Comparison of ENCODE assay signal across 10 mouse cellular contexts in the genomic region with DNA sequence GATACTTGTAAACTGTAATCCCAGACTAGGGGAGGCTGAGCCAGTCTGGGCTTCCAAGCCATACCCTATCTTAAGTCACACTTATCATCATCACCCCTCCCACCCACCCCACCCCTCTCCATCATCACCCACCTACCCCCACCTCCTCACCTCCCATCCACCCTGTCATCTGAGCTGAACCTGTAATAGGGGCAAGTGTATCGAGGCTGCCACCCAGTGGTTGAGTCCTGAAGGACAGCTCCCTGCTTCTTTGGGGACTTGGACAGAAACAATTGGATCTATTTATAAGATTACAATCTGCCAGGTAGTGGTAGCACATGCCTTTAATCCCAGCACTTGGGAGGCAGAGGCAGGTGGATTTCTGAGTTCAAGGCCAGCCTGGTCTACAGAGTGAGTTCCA. TPM values are rescaled to one million over a fixed set of nuclear protein-coding genes. Genes with fewer than 3 reads are reported as not detected.
A peak's percentile ranks its signal among the peaks of the same experiment; 100 is the strongest.
DNase-seq lines count a peak whose midpoint lies in the region; TF ChIP-seq lines count a peak whose summit lies in the region.
"Had no signal": no experiment of that assay in that cellular context is flagged by ENCODE, and none has a peak within 500 bp of the region (broad histone marks: within the 10 kb centered on the region; RNA-seq: fewer than 3 reads in every experiment).

No protein-coding gene starts in this region.

- no peaks in the 10 kb centered on the region for H3K36me3 ChIP-seq in thymus, adult 2 months (ENCODE audit: control insufficient read depth, insufficient read depth, low read length)
- H3K36me3 ChIP-seq: embryonic facial prominence, embryonic 13.5 days had no signal

- TF ChIP-seq POLR2A in thymus, adult 2 months (IDR thresholded peaks at IDR 0.05; ENCODE audit: control insufficient read depth, extremely low read depth, insufficient read depth, low read length, poor library complexity): no peak

- H3K27me3 ChIP-seq in thymus, adult 2 months (ENCODE audit: control insufficient read depth, insufficient read depth, low read length): no peaks in the 10 kb centered on the region
- H3K27me3 ChIP-seq: embryonic facial prominence, embryonic 13.5 days had no signal

- intact Hi-C loops in gastrocnemius, postnatal 36 days (cut with DNase I): no loop called here
- intact Hi-C loops in left cerebral cortex, postnatal 14 days (cut with DNase I): no loop called here

- DNase-seq in gastrocnemius, postnatal 36 days: peak; percentile 22 to 38
- no peak for DNase-seq in gastrocnemius, postnatal 25 days
- peak; percentile 52 for DNase-seq in thymus, adult 2 months
- DNase-seq in thymus, adult 18-20 months: no peak
- DNase-seq in brain, adult 2 months (ENCODE audit: low read depth, low spot score): peak; percentile 56
- peak; percentile 15 to 45 for DNase-seq in left cerebral cortex, postnatal 14 days (ENCODE audit: low spot score in 2 of 2)
- peak; percentile 48 for DNase-seq in thymus, postnatal 14 days
- no peak for DNase-seq in c-Kit-positive CD71-positive TER-119-positive erythroid progenitor cells, embryonic 14.5 days (ENCODE audit: low spot score)

- 8% methylated on average over 1 of the region's 1 CpGs for WGBS in thymus, adult 2 months

- no peaks in the 10 kb centered on the region for H3K4me1 ChIP-seq in thymus, adult 2 months (replicated peaks; ENCODE audit: control insufficient read depth, insufficient read depth, low read length)

- no peak overlapping the region for H3K4me3 ChIP-seq in thymus, adult 2 months (ENCODE audit: control insufficient read depth, insufficient read depth, low read length)
- H3K4me3 ChIP-seq: embryonic facial prominence, embryonic 13.5 days had no signal

- H3K27ac ChIP-seq in thymus, adult 2 months (ENCODE audit: control insufficient read depth, insufficient read depth, low read length): no peak overlapping the region
- H3K27ac ChIP-seq: embryonic facial prominence, embryonic 13.5 days had no signal

- no peak for TF ChIP-seq CTCF in thymus, adult 2 months (IDR thresholded peaks at IDR 0.05; ENCODE audit: borderline replicate concordance, control insufficient read depth, extremely low read depth, insufficient read depth, low read length, poor library complexity)

RNA-seq across cellular contexts. Expression of a gene that starts 22.7 kb away (rescaled TPM):
- 10 to 100 TPM; 20.2 to 26.7 TPM for total RNA-seq in gastrocnemius, postnatal 36 days (2021)
- 10 to 100 TPM; 22.7 to 26.5 TPM for total RNA-seq in gastrocnemius, postnatal 25 days (2021)
- 10.2 and 13.5 TPM in 2 replicates for polyA plus RNA-seq in thymus, adult 2 months (2012; rRNA removed)
- 10 to 100 TPM; 53.8 to 55.0 TPM for total RNA-seq in left cerebral cortex, postnatal 14 days (2021)

RNA-seq across cellular contexts. Expression of a gene that starts 26.5 kb away (rescaled TPM):
- not detected for total RNA-seq in gastrocnemius, postnatal 36 days (2021)
- total RNA-seq in gastrocnemius, postnatal 25 days (2021): not detected
- polyA plus RNA-seq in thymus, adult 2 months (2012; rRNA removed): 0.22 TPM in 1 of 2 replicates, not detected in the other
- total RNA-seq in left cerebral cortex, postnatal 14 days (2021): not detected
- total RNA-seq: left cerebral cortex, postnatal 10 days had no signal
- polyA plus RNA-seq: embryonic facial prominence, embryonic 13.5 days had no signal

RNA-seq across cellular contexts. Expression of a gene that starts 34.6 kb away (rescaled TPM):
- total RNA-seq in gastrocnemius, postnatal 36 days (2021): 1 to 10 TPM; 6.8 TPM
- 1 to 10 TPM; 5.8 to 6.1 TPM for total RNA-seq in gastrocnemius, postnatal 25 days (2021)
- 28.4 and 30.0 TPM in 2 replicates for polyA plus RNA-seq in thymus, adult 2 months (2012; rRNA removed)
- total RNA-seq in left cerebral cortex, postnatal 14 days (2021): 10 to 100 TPM; 33.8 to 34.7 TPM

RNA-seq across cellular contexts. Expression of a gene that starts 54.1 kb away (rescaled TPM):
- total RNA-seq in gastrocnemius, postnatal 36 days (2021): 100 to 1,000 TPM; 107 to 117 TPM
- total RNA-seq in gastrocnemius, postnatal 25 days (2021): 100 to 1,000 TPM; 108 to 109 TPM
- polyA plus RNA-seq in thymus, adult 2 months (2012; rRNA removed): 166 and 174 TPM in 2 replicates
- total RNA-seq in left cerebral cortex, postnatal 14 days (2021): 100 to 1,000 TPM; 209 to 210 TPM

RNA-seq across cellular contexts. Expression of a gene that starts 54.6 kb away (rescaled TPM):
- total RNA-seq in gastrocnemius, postnatal 36 days (2021): 10 to 100 TPM in 1 of 2 experiments, 1 to 10 TPM in 1; 9.6 to 11.0 TPM
- total RNA-seq in gastrocnemius, postnatal 25 days (2021): 10 to 100 TPM; 12.4 to 14.6 TPM
- polyA plus RNA-seq in thymus, adult 2 months (2012; rRNA removed): 41.5 and 42.6 TPM in 2 replicates
- 10 to 100 TPM; 27.1 to 34.0 TPM for total RNA-seq in left cerebral cortex, postnatal 14 days (2021)

Comparison
In these comparisons a context has a peak if more than half of its experiments do, and no peak if none do; other contexts are left out.
1. DNase-seq: peak in gastrocnemius, postnatal 36 days (2 of 2), thymus, adult 2 months (single experiment), brain, adult 2 months (single experiment), left cerebral cortex, postnatal 14 days (2 of 2) and thymus, postnatal 14 days (single experiment); none in gastrocnemius, postnatal 25 days (single experiment), thymus, adult 18-20 months (0 of 2) and c-Kit-positive CD71-positive TER-119-positive erythroid progenitor cells, embryonic 14.5 days (single experiment).
2. RNA of a gene that starts 34.6 kb away (total RNA-seq): 33.8 to 34.7 TPM in left cerebral cortex, postnatal 14 days; 6.8 TPM in gastrocnemius, postnatal 36 days and 5.8 to 6.1 TPM in gastrocnemius, postnatal 25 days; every median in the first group is over 4 times any median in the second.